Mouse (Mus musculus) limb, embryonic 12.5 days (tissue): Measurements from ENCODE around the gene Kalrn. TPM values are rescaled to one million over a fixed set of nuclear protein-coding genes. Genes with fewer than 3 reads are reported as not detected.

Source experiments
- ATAC-seq: fragments of 200-750 bp; cut with Nextera tagmentation; 2 replicates; pipeline ENCODE4 v1.8.0; 2017; ENCODE audit warnings: low read depth, moderate TSS enrichment; ENCODE audit not compliant: insufficient number of reproducible peaks, insufficient read depth, low FRiP score, low TSS enrichment
- H3K27ac ChIP-seq: fragments of 300-500 bp; sonication (generic); 2 replicates; pipeline ENCODE4 v1.5.1; 2016; ENCODE audit warnings: mild to moderate bottlenecking, moderate library complexity
- H3K27me3 ChIP-seq: fragments of 300-500 bp; sonication (generic); 2 replicates; pipeline ENCODE4 v1.6.1; 2016; ENCODE audit warnings: mild to moderate bottlenecking, moderate library complexity
- H3K36me3 ChIP-seq: fragments of 300-500 bp; sonication (generic); 2 replicates; pipeline ENCODE4 v1.6.1; 2016; ENCODE audit warnings: mild to moderate bottlenecking, moderate library complexity
- H3K4me1 ChIP-seq: fragments of 300-500 bp; sonication (generic); replicated peaks from 2 replicates; pipeline ENCODE4 v1.6.1; 2016
- H3K4me2 ChIP-seq: fragments of 300-500 bp; sonication (generic); 2 replicates; pipeline ENCODE4 v1.6.1; 2016; ENCODE audit warnings: mild to moderate bottlenecking, moderate library complexity
- H3K4me3 ChIP-seq: fragments of 300-500 bp; sonication (generic); replicated peaks from 2 replicates; pipeline ENCODE4 v1.5.1; 2016; ENCODE audit warnings: mild to moderate bottlenecking
- H3K9ac ChIP-seq: fragments of 300-500 bp; sonication (generic); replicated peaks from 2 replicates; pipeline ENCODE4 v1.6.1; 2016; ENCODE audit warnings: mild to moderate bottlenecking, moderate library complexity
- H3K9me3 ChIP-seq: fragments of 300-500 bp; sonication (generic); 2 replicates; pipeline ENCODE4 v1.6.1; 2016; ENCODE audit warnings: mild to moderate bottlenecking, moderate library complexity
- WGBS: fragments of 180-500 bp; shearing (Covaris S2); methylation state at CpG from one replicate; pipeline ENCODE4 v1.1.7; 2016; 5-methylcytosine and 5-hydroxymethylcytosine counted together
- polyA plus RNA-seq: library from polyadenylated mRNA; unstranded; fragments of >200 nt; fragmentation: Nextera tagmentation; extraction: Ambion mirVana; gene quantifications from 2 replicates; pipeline ENCODE4 v1.2.1, GENCODE M21; 2016

Gene Kalrn
- polyA plus RNA-seq, 1 experiment from 2014 or later = 13.1 TPM

DNA sequence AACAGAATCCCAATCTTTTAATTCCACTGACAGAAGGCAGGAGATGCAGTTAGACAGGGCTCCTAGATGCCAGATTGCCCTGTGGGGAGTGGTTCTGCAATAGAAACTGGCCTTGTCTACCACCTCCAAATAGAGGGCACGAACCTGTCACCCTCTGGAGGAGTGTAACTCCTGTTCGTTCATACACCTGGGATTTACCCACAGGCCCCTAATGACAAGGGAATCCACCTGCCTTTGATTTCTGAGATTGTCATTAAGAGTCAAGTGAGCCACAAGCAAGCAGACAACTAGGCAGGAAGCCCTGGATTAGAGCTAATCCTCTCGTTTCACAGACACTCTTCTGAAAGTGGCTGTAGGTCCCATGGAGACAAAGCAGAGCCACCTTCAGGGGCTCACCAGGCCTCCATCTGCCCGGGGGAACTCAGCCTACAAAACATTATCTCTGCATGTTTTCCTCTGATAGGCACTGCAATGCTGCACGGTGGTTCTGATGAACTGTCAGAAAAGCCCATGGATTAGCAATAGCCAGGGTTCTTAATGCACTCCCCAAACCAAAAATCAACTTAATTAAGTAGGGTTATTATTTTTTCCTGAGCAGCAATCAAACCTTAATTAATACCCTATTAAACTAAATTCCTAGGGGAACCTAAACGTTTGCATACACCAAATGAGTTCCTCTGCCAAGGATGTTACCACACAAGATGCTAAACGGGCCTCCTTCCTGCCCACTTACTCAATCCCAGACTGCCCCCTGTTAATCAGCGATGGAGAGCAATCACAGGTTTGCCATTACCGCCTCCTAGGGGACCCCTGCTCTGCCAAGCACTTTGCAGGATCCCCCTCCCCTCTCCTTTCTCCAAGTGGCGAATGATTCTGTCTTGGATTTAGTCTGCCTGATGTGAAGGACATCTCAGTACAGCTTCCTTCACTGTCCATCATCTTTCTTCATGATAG, 312.1 kb downstream of the Kalrn start:
- no peaks in the 10 kb centered on the region for H3K27me3 ChIP-seq
- H3K36me3 ChIP-seq = no peaks in the 10 kb centered on the region
- H3K9me3 ChIP-seq = no peaks in the 10 kb centered on the region
- no peak overlapping the region for H3K4me2 ChIP-seq
- no peak overlapping the region for H3K9ac ChIP-seq
- no peak overlapping the region for H3K27ac ChIP-seq
- no peak for ATAC-seq
- WGBS = 27% methylated on average over 10 of the region's 10 CpGs
- no peak overlapping the region for H3K4me3 ChIP-seq
- peaks cover 9% of the 10 kb centered on the region for H3K4me1 ChIP-seq

DNA sequence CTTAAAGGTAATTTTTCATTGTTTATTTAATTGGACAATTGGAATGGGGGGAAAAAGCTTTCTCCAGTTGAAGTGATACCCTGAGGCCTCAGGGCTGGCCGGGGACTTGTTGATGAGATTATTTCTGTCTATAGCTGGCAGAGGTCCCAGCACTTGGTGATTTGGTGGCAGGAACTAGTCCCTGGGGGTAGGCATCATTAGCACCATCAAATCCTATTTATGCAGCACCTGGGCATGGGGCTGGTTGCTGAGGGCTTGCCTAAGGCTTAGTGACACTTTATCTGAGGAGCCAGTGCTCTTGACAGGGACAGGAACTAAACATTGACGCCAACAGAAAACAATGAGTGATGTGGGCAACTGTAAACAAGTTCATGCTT, 318.7 kb downstream of the Kalrn start:
- ATAC-seq = no peak
- Histone ChIP-seq H3K4me2 (no peak overlapping the region), H3K9ac (no peak overlapping the region), H3K27ac (no peak overlapping the region), H3K36me3 (peaks cover 22% of the 10 kb centered on the region; the same call in 1 of the 2 replicates), H3K27me3 (no peaks in the 10 kb centered on the region), H3K4me3 (no peak overlapping the region), H3K9me3 (no peaks in the 10 kb centered on the region), H3K4me1 (no peaks in the 10 kb centered on the region)
- WGBS = 64% methylated on average over 2 of the region's 2 CpGs

DNA sequence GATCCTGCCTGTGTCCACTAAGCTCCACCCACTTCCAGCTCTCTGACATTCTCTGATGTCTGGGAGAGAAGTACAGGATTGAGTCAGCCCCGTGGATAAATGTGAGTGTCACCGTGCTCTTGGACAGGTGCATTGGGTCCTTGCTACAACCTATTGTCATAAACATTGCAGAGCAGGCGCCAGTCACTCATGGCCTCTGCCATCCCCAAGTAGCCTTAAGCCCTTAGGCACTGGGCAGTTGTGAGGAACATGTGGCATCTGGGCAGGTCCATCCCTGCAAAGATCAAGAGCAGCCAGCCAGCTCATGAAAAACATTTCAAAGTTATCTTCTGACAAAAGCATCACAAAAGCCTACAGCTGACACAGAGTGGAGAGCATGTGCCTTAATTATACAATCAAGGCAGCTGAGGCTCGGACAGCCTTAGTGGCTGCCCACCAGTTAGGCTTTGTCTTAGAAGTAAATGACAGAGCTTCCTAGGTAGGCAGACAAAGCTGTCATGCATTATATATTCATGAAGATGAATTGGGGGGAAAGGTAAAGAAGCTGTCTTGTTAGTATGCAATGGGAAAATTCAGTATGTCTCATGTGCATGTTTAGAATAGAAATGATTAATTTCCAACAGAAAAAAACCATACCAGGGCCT, 319.2 kb downstream of the Kalrn start:
- no peak for ATAC-seq
- Histone ChIP-seq H3K4me1 (no peaks in the 10 kb centered on the region), H3K4me3 (no peak overlapping the region), H3K36me3 (peaks cover 23% of the 10 kb centered on the region; the same call in 1 of the 2 replicates), H3K4me2 (no peak overlapping the region), H3K27ac (no peak overlapping the region), H3K9ac (no peak overlapping the region), H3K27me3 (no peaks in the 10 kb centered on the region), H3K9me3 (0 out of 2 replicates have a peak, but pooled peaks cover under 1% of the 10 kb centered on the region)
- WGBS = 87% methylated on average over 4 of the region's 4 CpGs

DNA sequence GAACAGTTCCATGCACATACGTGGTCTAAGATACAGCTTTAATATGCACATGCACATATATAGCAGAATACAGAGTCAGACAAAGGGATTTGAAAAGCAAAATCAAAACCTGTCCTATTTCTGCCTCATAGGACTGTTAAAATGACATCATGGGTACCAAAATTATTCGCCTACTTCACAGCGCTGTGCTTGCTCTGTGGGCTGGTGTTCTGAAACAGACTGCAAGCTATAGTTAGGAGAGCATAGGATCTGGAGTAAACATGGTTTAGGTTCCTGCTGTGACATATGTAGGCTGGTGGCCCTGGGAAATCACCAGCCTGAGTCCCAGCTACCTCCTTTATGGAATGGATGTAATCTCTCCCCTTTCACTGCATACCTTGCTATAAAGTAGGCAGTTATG, 320.7 kb downstream of the Kalrn start:
- no peak overlapping the region for H3K9ac ChIP-seq
- H3K4me3 ChIP-seq = no peak overlapping the region
- WGBS = 96% methylated on average over 3 of the region's 3 CpGs
- no peak for ATAC-seq
- no peaks in the 10 kb centered on the region for H3K27me3 ChIP-seq
- H3K36me3 ChIP-seq = peaks cover 25% of the 10 kb centered on the region; the same call in 1 of the 2 replicates
- no peaks in the 10 kb centered on the region for H3K4me1 ChIP-seq
- H3K9me3 ChIP-seq = 0 out of 2 replicates have a peak, but pooled peaks cover 3% of the 10 kb centered on the region
- H3K4me2 ChIP-seq = no peak overlapping the region
- H3K27ac ChIP-seq = no peak overlapping the region

DNA sequence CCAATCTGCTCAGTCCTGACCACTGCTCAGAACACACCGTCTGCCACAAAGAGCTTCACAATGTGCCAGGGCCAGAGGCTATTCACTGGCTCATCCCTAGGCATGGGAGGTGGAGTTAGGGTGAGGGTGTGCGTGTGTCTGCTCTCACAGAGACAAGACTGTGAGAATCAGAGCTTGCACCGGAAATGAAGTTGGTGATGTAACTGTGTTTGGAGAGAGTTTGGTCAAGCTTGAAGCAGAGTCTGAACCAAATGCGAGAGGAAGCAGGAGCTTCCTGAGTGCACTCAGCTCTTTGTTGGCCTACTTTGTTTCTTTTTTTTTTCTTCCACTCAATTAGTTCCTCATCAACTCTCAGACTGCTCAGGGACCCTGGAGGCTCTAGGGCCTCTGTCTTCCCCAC, 325.1 kb downstream of the Kalrn start:
- Histone ChIP-seq H3K4me1 (no peaks in the 10 kb centered on the region), H3K27me3 (no peaks in the 10 kb centered on the region), H3K9me3 (0 out of 2 replicates have a peak, but pooled peaks cover 3% of the 10 kb centered on the region), H3K27ac (no peak overlapping the region), H3K4me3 (no peak overlapping the region), H3K36me3 (peaks cover 24% of the 10 kb centered on the region; the same call in 1 of the 2 replicates), H3K9ac (no peak overlapping the region), H3K4me2 (no peak overlapping the region)
- ATAC-seq = no peak
- 85% methylated on average over 4 of the region's 4 CpGs for WGBS

DNA sequence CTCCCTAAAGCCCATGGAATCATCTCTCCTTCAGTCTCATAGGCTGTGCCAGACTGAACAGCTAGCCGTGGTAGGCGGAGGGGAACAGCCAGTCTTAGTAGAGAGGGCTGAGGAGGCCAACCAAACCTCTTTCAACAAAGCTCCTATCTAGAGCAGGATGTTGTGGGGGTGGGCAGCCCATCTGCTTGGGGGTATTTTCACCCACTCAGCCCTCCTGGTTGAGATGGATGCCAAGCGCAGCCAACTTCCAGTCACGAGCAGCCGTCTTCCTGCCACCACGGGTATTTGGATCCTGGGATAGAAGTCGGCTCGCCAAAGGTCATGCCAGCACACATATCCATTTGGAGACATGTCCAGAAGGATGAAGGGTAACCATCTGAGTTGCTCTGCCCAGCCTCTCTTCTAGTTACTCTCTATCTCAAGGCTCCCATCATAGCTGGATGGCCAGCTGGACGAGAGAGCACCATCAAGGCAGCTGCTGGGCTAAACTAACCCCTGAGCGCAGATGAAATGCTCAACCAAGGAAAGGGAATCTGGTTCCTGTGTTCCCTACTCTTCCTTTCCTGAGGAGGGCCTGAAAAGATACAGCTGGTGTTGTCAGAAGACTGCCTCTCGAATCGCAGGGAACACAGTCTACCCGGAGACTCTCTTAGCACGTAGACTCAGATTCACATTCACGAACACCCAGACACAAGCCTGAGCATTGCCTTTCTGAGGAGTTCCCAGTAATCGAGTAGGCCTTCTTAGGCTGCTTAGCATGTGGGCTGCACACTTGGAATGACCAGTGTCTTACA, 331.2 kb downstream of the Kalrn start:
- ATAC-seq = no peak
- Histone ChIP-seq H3K9me3 (no peaks in the 10 kb centered on the region), H3K27me3 (no peaks in the 10 kb centered on the region), H3K4me1 (no peaks in the 10 kb centered on the region), H3K36me3 (peaks cover 31% of the 10 kb centered on the region), H3K9ac (no peak overlapping the region), H3K4me3 (no peak overlapping the region), H3K27ac (no peak overlapping the region), H3K4me2 (no peak overlapping the region)
- 92% methylated on average over 16 of the region's 16 CpGs for WGBS

DNA sequence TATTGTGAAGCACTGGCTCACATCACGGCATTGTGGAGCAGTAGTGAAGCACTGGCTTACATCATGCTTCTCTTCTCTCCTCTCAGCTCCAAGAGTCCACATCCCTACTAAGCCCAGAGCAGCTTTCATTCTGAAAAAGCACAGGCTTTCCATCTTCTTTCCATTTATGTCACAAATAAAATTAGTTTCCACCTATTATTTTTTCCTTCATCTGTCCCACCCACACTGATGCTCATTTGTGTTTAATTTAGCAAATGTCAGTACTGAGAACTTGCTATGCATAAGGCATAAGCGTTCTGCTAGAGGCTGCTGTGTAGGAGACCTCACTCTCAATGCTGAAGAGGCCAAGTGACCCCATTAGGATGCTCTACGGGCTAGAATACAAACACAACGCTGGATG, 333.7 kb downstream of the Kalrn start:
- Histone ChIP-seq H3K36me3 (peaks cover 36% of the 10 kb centered on the region), H3K4me2 (no peak overlapping the region), H3K4me1 (no peaks in the 10 kb centered on the region), H3K9ac (no peak overlapping the region), H3K27ac (no peak overlapping the region), H3K4me3 (no peak overlapping the region), H3K27me3 (no peaks in the 10 kb centered on the region), H3K9me3 (no peaks in the 10 kb centered on the region)
- WGBS = 78% methylated on average over 4 of the region's 4 CpGs
- no peak for ATAC-seq

DNA sequence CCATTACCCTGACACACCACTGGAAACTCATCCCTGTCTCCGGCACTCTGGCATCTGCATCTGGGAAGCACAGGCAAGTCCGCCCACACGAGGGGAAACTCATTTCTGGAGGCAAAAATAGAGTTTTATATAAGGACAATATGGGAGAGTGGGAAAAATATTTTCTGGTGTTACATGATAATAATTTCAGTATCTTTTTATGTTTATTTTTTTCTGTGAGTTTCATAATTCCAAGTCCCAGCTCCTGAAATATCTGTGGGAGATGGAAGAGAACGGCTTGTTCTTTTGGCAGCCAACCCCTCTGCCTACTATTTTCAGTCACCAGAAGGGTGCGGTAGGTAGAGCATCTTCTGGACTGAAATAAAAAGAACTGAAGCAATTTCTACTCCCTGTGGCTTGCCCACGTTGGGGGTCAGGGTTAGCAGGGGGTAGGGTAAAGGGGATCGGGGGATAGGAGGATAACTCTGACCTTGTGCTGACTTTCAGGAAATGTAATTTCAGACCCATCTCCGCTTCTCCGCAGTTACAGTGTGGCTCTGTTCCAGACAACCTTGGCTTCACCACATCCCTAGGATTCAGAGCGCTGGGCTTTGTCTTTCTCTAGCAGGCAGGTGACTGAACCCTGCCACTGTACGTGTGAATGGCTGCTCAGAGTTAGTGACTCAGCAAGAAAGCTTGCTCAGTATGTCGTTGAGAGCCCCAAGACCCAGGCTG, 336.3 kb downstream of the Kalrn start:
- Histone ChIP-seq H3K4me3 (no peak overlapping the region), H3K36me3 (peaks cover 29% of the 10 kb centered on the region), H3K27ac (no peak overlapping the region), H3K9me3 (no peaks in the 10 kb centered on the region), H3K27me3 (no peaks in the 10 kb centered on the region), H3K9ac (no peak overlapping the region), H3K4me2 (no peak overlapping the region), H3K4me1 (no peaks in the 10 kb centered on the region)
- no peak for ATAC-seq
- 83% methylated on average over 12 of the region's 12 CpGs for WGBS

DNA sequence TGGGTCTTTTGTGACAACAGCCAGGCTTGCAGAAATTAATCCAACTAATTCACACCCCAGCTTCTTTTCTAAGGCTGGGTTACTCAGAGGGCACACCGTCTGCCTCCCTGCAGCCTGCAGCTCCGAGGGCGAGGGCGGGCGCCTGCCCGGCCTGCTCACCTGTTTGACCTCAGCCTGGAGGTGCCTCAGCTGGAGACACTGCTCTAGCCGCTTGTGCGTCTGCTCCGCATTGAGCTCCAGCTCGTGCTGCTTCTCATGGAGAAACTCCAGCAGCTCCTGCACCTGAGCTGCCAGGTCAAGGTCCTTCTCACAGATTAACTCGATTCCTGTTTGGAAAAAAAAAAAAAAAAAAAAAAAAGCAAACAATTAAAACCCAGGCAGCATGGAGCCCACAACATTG, 338.2 kb downstream of the Kalrn start:
- Histone ChIP-seq H3K9ac (no peak overlapping the region), H3K27ac (no peak overlapping the region), H3K4me2 (no peak overlapping the region), H3K4me1 (no peaks in the 10 kb centered on the region), H3K9me3 (no peaks in the 10 kb centered on the region), H3K36me3 (peaks cover 17% of the 10 kb centered on the region), H3K4me3 (no peak overlapping the region), H3K27me3 (no peaks in the 10 kb centered on the region)
- WGBS = 67% methylated on average over 11 of the region's 11 CpGs
- ATAC-seq = no peak

DNA sequence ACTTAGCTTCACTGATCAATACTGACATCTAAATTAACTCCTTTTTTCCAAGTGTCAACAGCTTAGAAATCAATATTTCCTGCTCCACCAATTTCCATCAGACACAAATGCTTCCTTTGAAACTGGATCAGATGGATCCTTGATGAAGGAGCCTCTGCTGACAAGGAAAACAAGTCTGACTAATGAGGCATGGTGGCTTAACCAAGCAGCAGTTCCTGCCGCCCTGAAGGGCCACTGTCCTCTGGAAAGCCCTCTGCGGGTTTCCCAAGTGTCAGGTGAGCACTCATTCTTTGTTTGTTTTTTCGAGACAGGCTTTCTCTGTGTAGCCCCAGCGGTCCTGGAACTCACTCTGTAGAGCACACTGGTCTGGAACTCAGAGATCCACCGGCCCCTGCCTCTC, 341.4 kb downstream of the Kalrn start:
- Histone ChIP-seq H3K4me2 (no peak overlapping the region), H3K4me3 (no peak overlapping the region), H3K9me3 (no peaks in the 10 kb centered on the region), H3K27me3 (no peaks in the 10 kb centered on the region), H3K36me3 (peaks cover 17% of the 10 kb centered on the region), H3K9ac (no peak overlapping the region), H3K4me1 (peaks cover 4% of the 10 kb centered on the region), H3K27ac (no peak overlapping the region)
- 50% methylated on average over 5 of the region's 5 CpGs for WGBS
- ATAC-seq = no peak
